Mouse (Mus musculus): ENCODE measurements around the gene Ifit3. TPM values are rescaled to one million over a fixed set of nuclear protein-coding genes. Genes with fewer than 3 reads are reported as not detected.
A peak's percentile ranks its signal among the peaks of the same experiment; 100 is the strongest.

The Ifit3 gene
- polyA plus RNA-seq, 1 experiment, result 7.8 TPM

- 93% methylated on average over 2 of the region's 2 CpGs for WGBS
- no peak overlapping the region for H3K27ac ChIP-seq (ENCODE audit: control insufficient read depth, insufficient read depth, low read length)
- H3K27me3 ChIP-seq (ENCODE audit: control insufficient read depth, insufficient read depth, low read length), result no peaks in the 10 kb centered on the region
- no peak overlapping the region for H3K4me3 ChIP-seq (ENCODE audit: control insufficient read depth, insufficient read depth, low read length)
- no peak for TF ChIP-seq POLR2A (IDR thresholded peaks at IDR 0.05; ENCODE audit: control insufficient read depth, extremely low read depth, insufficient read depth, low read length, poor library complexity)
- TF ChIP-seq CTCF (IDR thresholded peaks at IDR 0.05; ENCODE audit: borderline replicate concordance, control insufficient read depth, extremely low read depth, insufficient read depth, low read length, poor library complexity), result no peak
- H3K4me1 ChIP-seq (replicated peaks; ENCODE audit: control insufficient read depth, insufficient read depth, low read length), result peaks cover 19% of the 10 kb centered on the region
- DNase-seq, result no peak
- H3K36me3 ChIP-seq (ENCODE audit: control insufficient read depth, insufficient read depth, low read length), result no peaks in the 10 kb centered on the region
Observed at GRCm38 (mm10) chr19:34627496-34627895, 44.2 kb downstream of the Ifit3 start.

DNA sequence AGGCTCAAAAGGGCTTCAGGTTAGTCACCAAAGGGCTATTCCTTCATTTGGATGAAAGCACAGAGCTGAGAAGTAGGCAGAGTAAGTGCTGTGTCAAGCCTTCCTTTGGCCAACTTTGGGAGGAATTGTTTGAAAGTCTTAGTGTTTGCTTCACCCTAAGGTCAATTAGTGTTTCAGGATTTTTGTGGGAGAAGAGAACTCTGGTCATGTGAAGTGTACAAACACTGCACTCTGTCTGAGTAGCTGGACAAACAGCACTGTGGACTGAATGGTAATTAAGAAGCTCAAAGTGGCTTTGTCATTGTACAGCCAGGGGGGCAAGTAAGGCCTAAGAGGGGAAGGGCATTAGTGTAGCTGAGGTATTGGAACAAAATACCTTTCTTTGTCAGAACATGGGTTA is 48.2 kb downstream of the Ifit3 start:
- no peak overlapping the region for H3K27ac ChIP-seq (ENCODE audit: control insufficient read depth, insufficient read depth, low read length)
- H3K4me3 ChIP-seq (ENCODE audit: control insufficient read depth, insufficient read depth, low read length), result no peak overlapping the region
- no peaks in the 10 kb centered on the region for H3K4me1 ChIP-seq (replicated peaks; ENCODE audit: control insufficient read depth, insufficient read depth, low read length)
- no peak for TF ChIP-seq POLR2A (IDR thresholded peaks at IDR 0.05; ENCODE audit: control insufficient read depth, extremely low read depth, insufficient read depth, low read length, poor library complexity)
- H3K36me3 ChIP-seq (ENCODE audit: control insufficient read depth, insufficient read depth, low read length), result no peaks in the 10 kb centered on the region
- H3K27me3 ChIP-seq (ENCODE audit: control insufficient read depth, insufficient read depth, low read length), result no peaks in the 10 kb centered on the region
- no peak for DNase-seq

DNA sequence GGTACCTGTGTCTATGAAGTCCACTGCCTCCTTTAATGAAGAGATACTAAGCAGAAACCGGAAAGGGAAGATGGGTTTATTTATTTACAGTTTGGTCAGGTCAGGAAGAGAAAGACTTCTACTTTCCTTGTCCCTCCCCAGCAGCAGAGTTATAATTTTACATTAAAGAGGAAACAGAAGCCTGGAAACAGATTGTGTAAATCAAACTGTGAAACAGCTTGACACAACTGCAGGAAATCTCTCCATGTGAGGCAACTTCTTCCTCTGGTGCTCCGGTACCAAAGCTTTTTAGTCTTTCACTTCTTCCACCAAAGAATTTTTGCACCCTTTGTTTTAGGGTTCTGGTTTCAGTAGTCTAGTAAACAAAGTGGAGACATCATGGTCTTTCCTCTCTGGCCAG is 50.2 kb downstream of the Ifit3 start:
- Histone ChIP-seq H3K4me3 (ENCODE audit: control insufficient read depth, insufficient read depth, low read length) (no peak overlapping the region), H3K27me3 (ENCODE audit: control insufficient read depth, insufficient read depth, low read length) (no peaks in the 10 kb centered on the region), H3K36me3 (ENCODE audit: control insufficient read depth, insufficient read depth, low read length) (no peaks in the 10 kb centered on the region), H3K27ac (ENCODE audit: control insufficient read depth, insufficient read depth, low read length) (no peak overlapping the region), H3K4me1 (replicated peaks; ENCODE audit: control insufficient read depth, insufficient read depth, low read length) (no peaks in the 10 kb centered on the region)
- TF ChIP-seq CTCF (IDR thresholded peaks at IDR 0.05; ENCODE audit: borderline replicate concordance, control insufficient read depth, extremely low read depth, insufficient read depth, low read length, poor library complexity) (no peak), POLR2A (IDR thresholded peaks at IDR 0.05; ENCODE audit: control insufficient read depth, extremely low read depth, insufficient read depth, low read length, poor library complexity) (no peak)
- DNase-seq, result no peak
- WGBS, result 42% methylated on average over 2 of the region's 2 CpGs

- Histone ChIP-seq H3K4me3 (ENCODE audit: control insufficient read depth, insufficient read depth, low read length) (no peak overlapping the region), H3K27ac (ENCODE audit: control insufficient read depth, insufficient read depth, low read length) (no peak overlapping the region), H3K36me3 (ENCODE audit: control insufficient read depth, insufficient read depth, low read length) (no peaks in the 10 kb centered on the region), H3K27me3 (ENCODE audit: control insufficient read depth, insufficient read depth, low read length) (no peaks in the 10 kb centered on the region), H3K4me1 (replicated peaks; ENCODE audit: control insufficient read depth, insufficient read depth, low read length) (0 out of 2 replicates have a peak, but pooled peaks cover 3% of the 10 kb centered on the region)
- peak; percentile 61 for DNase-seq
- TF ChIP-seq CTCF (IDR thresholded peaks at IDR 0.05; ENCODE audit: borderline replicate concordance, control insufficient read depth, extremely low read depth, insufficient read depth, low read length, poor library complexity), result no peak
- no peak for TF ChIP-seq POLR2A (IDR thresholded peaks at IDR 0.05; ENCODE audit: control insufficient read depth, extremely low read depth, insufficient read depth, low read length, poor library complexity)
- 29% methylated on average over 3 of the region's 3 CpGs for WGBS
Observed at GRCm38 (mm10) chr19:34636933-34637557, 53.7 kb downstream of the Ifit3 start.

Other genes with a start within 250 kb of the Ifit3 start
- 9.4 and 13.6 TPM in 2 replicates for gene Ch25h, start 108.4 kb upstream of the Ifit3 start, polyA plus RNA-seq (2012; rRNA removed)
- gene Lipa, start 56.1 kb upstream of the Ifit3 start, polyA plus RNA-seq (2012; rRNA removed), result 119 and 136 TPM in 2 replicates
- 5.5 and 7.4 TPM in 2 replicates for gene Ifit2, start 32.8 kb upstream of the Ifit3 start, polyA plus RNA-seq (2012; rRNA removed)
- gene Ifit1bl1, start 18.4 kb downstream of the Ifit3 start, polyA plus RNA-seq (2012; rRNA removed), result 1.6 and 2.2 TPM in 2 replicates
- 1.5 and 2.3 TPM in 2 replicates for gene Ifit3b, start 24.4 kb downstream of the Ifit3 start, polyA plus RNA-seq (2012; rRNA removed)
- gene Ifit1bl2, start 57.2 kb downstream of the Ifit3 start, polyA plus RNA-seq (2012; rRNA removed), result 0.07 and 0.11 TPM in 2 replicates
- 10.0 and 13.2 TPM in 2 replicates for gene Ifit1, start 57.3 kb downstream of the Ifit3 start, polyA plus RNA-seq (2012; rRNA removed)
- 0.28 and 0.44 TPM in 2 replicates for gene Slc16a12, start 163.8 kb downstream of the Ifit3 start, polyA plus RNA-seq (2012; rRNA removed)

Measured in thymus, adult 2 months (tissue).